Mouse (Mus musculus) liver, embryonic 12.5 days (tissue): ENCODE measurements around the gene Slc4a3. TPM values are rescaled to one million over a fixed set of nuclear protein-coding genes. Genes with fewer than 3 reads are reported as not detected.
A peak's percentile ranks its signal among the peaks of the same experiment; 100 is the strongest.

Source experiments
- ATAC-seq: fragments of 200-750 bp; cut with Nextera tagmentation; 2 replicates; pipeline ENCODE4 v1.8.0; 2017; ENCODE audit warnings: moderate number of reproducible peaks, mild to moderate bottlenecking, moderate library complexity
- H3K27ac ChIP-seq: fragments of 300-500 bp; sonication (generic); 2 replicates; pipeline ENCODE4 v1.5.1; 2016; ENCODE audit warnings: mild to moderate bottlenecking
- H3K27me3 ChIP-seq: fragments of 300-500 bp; sonication (generic); replicated peaks from 2 replicates; pipeline ENCODE4 v1.6.1; 2016; ENCODE audit warnings: mild to moderate bottlenecking, moderate library complexity
- H3K36me3 ChIP-seq: fragments of 300-500 bp; sonication (generic); 2 replicates; pipeline ENCODE4 v1.6.1; 2016; ENCODE audit warnings: mild to moderate bottlenecking, moderate library complexity
- H3K4me1 ChIP-seq: fragments of 300-500 bp; sonication (generic); 2 replicates; pipeline ENCODE4 v1.6.1; 2016
- H3K4me2 ChIP-seq: fragments of 300-500 bp; sonication (generic); 2 replicates; pipeline ENCODE4 v1.6.1; 2016; ENCODE audit warnings: mild to moderate bottlenecking, moderate library complexity
- H3K4me3 ChIP-seq: fragments of 300-500 bp; sonication (generic); 2 replicates; pipeline ENCODE4 v1.5.1; 2016; ENCODE audit warnings: mild to moderate bottlenecking, moderate library complexity
- H3K9ac ChIP-seq: fragments of 300-500 bp; sonication (generic); 2 replicates; pipeline ENCODE4 v1.6.1; 2016; ENCODE audit warnings: mild to moderate bottlenecking, moderate library complexity
- H3K9me3 ChIP-seq: fragments of 300-500 bp; sonication (generic); replicated peaks from 2 replicates; pipeline ENCODE4 v1.6.1; 2016; ENCODE audit warnings: mild to moderate bottlenecking, moderate library complexity
- whole genome bisulfite sequencing: fragments of 180-500 bp; shearing (Covaris S2); methylation state at CpG from one replicate; pipeline ENCODE4 v1.1.7; 2016; ENCODE audit not compliant: insufficient replicate concordance; 5-methylcytosine and 5-hydroxymethylcytosine counted together
- polyA plus RNA-seq: library from polyadenylated mRNA; unstranded; fragments of >200 nt; fragmentation: Nextera tagmentation; extraction: Ambion mirVana; gene quantifications from 2 replicates; pipeline ENCODE4 v1.2.1, GENCODE M21; 2016

Slc4a3 gene
- polyA plus RNA-seq, 1 experiment from 2014 or later = 2.4 TPM

DNA sequence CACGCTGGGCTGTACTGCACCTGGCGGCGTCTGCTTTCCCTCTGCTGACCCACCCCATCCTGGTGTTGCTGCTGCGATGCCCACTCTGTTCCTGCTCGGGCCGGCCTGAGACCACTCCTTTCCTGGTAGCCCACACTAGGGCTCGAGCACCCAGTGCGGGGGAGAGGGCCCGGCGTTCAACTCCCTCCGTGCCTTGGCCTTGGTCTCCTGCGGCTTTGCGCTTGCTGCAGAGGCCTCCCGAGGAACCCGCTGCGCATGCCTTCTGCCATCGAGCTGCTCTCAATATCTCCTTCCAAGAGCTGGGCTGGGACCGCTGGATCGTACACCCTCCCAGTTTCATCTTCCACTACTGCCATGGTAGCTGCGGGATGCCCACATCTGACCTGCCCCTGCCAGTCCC, 36.5 kb upstream of the Slc4a3 start:
- H3K9me3 ChIP-seq = no peaks in the 10 kb centered on the region
- H3K36me3 ChIP-seq = no peaks in the 10 kb centered on the region
- peaks cover 71% of the 10 kb centered on the region for H3K27me3 ChIP-seq
- ATAC-seq = no peak
- H3K4me3 ChIP-seq = no peak overlapping the region
- H3K27ac ChIP-seq = no peak overlapping the region
- WGBS = 40% methylated on average over 20 of the region's 20 CpGs
- no peak overlapping the region for H3K4me2 ChIP-seq
- peaks cover 37% of the 10 kb centered on the region for H3K4me1 ChIP-seq
- no peak overlapping the region for H3K9ac ChIP-seq

DNA sequence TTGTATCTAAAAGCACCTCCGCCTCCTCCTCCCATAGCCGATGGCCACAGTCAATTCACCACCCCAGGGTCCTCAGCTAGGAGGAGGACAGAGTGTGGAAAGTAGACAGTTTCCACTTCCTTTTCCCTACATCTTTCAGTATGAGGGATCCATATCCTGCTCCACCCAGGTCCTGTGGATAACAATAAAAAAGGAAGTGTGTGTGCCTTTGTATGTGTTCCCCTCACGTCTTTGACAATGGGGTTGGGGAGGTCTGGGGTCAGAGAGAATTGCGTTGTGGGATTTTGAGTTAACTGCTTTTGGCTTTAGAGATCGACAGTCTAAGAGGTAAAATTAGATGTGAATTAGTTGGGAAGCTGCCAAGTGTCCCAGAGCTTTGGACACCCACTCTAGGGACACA, 35.9 kb upstream of the Slc4a3 start:
- no peak overlapping the region for H3K4me2 ChIP-seq
- H3K9me3 ChIP-seq = no peaks in the 10 kb centered on the region
- peaks cover 66% of the 10 kb centered on the region for H3K27me3 ChIP-seq
- 41% methylated on average over 5 of the region's 5 CpGs for WGBS
- H3K4me1 ChIP-seq = peaks cover 37% of the 10 kb centered on the region
- no peaks in the 10 kb centered on the region for H3K36me3 ChIP-seq
- no peak overlapping the region for H3K4me3 ChIP-seq
- no peak overlapping the region for H3K9ac ChIP-seq
- ATAC-seq = no peak
- H3K27ac ChIP-seq = no peak overlapping the region

DNA sequence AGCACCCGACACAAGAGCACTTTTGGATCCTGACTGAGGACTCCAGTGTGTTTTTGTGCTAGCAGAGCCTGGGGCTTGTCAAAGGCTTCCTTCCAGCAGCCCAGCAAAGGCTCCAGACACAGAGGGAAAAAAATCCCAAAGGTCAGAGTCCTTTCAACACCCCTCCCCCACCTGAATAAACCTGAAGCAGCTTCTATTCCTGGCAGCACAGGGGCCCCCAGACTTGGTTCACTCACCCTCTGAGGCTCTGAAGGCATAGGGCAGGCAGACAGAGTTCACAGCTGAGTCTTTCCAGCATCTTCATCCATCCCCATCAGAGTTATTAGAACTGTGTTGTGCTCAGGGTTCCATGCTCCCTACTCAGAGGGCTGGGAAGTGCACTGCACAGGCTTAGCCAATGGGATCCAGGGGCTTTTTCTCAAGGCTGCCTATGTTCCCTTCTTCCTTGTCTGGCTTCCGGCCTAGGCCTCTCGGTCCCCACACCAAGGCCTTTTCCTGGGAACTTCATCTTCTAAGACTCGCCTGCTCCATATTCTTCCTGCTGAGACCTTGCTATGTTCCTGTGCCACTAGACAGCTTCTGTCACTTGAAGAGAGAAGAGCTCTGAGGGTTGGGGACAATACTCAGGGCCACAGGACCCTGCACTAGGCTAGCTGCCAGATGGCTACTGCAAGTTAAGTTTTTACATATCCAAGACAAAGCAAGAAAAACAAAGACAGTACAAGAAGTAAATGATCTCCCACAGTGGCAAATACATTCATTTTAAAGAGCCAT, 34.4 kb upstream of the Slc4a3 start:
- WGBS = 43% methylated on average over 4 of the region's 4 CpGs
- peaks cover 35% of the 10 kb centered on the region for H3K4me1 ChIP-seq
- no peak for ATAC-seq

DNA sequence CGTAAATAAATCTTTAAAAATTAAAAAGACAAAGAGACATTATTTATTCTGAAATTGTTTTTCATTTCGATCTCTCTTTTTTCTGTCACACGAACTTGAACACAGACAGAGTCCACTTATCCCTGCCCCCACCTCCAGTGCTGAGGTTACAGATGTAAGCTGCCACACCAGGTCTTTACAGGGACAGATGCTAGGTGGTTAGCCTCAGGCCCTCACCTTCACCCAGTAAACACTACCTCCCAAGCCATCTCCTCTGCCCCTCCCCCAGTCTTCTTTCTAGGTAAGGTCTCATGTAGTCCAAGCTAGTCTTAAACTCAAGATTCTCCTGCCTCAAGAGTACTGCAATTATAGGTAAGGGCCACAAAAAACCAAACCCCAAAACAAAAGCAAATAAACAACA, 33.5 kb upstream of the Slc4a3 start:
- Histone ChIP-seq H3K4me1 (peaks cover 28% of the 10 kb centered on the region), H3K4me3 (no peak overlapping the region), H3K27me3 (peaks cover 42% of the 10 kb centered on the region), H3K9ac (no peak overlapping the region), H3K4me2 (no peak overlapping the region), H3K36me3 (no peaks in the 10 kb centered on the region), H3K27ac (no peak overlapping the region), H3K9me3 (no peaks in the 10 kb centered on the region)
- ATAC-seq = no peak
- 69% methylated on average over 3 of the region's 3 CpGs for WGBS

More for the DNA sequence above, 34.4 kb upstream of the Slc4a3 start:
- H3K4me3 ChIP-seq = no peak overlapping the region
- no peak overlapping the region for H3K9ac ChIP-seq
- H3K9me3 ChIP-seq = no peaks in the 10 kb centered on the region
- H3K4me2 ChIP-seq = no peak overlapping the region
- peak overlapping the region; percentile 60; the same call in 1 of the 2 replicates for H3K27ac ChIP-seq
- H3K27me3 ChIP-seq = peaks cover 51% of the 10 kb centered on the region
- no peaks in the 10 kb centered on the region for H3K36me3 ChIP-seq

DNA sequence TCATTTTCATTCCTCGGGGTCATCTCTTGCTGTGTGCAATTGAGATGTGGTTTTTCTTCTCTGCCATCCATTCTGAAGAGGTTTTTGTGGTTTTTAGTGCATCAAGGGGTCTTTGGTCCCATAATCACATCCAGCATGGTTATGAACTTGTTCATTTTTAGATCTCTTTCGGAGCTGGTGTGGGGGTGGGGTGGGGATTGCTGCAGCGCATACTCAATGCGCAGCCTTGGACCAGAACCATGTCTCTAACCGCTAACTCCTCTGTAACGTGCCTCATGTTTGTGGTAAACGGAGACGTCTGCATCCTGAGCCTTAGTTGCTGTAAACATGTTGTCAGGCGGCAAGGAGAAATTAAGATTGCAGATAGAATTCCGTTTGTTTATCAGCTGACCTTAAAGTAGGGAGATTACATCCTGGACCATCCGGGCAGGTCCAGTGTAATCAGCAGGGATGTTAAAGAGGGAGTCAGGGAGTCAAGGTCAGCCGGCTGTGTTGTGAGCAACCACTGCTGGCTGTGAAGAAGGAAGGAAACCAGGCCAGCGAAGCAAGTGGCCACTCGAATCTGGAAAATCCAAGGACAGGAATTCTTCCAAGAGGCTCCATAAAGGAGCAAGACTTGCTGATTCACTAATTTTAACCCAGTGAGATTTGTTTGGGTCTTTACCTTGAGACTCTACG, 29.2 kb upstream of the Slc4a3 start:
- H3K9ac ChIP-seq = no peak overlapping the region
- peaks cover 16% of the 10 kb centered on the region for H3K4me1 ChIP-seq
- no peaks in the 10 kb centered on the region for H3K36me3 ChIP-seq
- no peak overlapping the region for H3K4me2 ChIP-seq
- ATAC-seq = no peak
- no peak overlapping the region for H3K27ac ChIP-seq
- H3K4me3 ChIP-seq = no peak overlapping the region
- 0 out of 2 replicates have a peak, but pooled peaks cover 2% of the 10 kb centered on the region for H3K27me3 ChIP-seq
- H3K9me3 ChIP-seq = no peaks in the 10 kb centered on the region
- WGBS = 57% methylated on average over 15 of the region's 15 CpGs

DNA sequence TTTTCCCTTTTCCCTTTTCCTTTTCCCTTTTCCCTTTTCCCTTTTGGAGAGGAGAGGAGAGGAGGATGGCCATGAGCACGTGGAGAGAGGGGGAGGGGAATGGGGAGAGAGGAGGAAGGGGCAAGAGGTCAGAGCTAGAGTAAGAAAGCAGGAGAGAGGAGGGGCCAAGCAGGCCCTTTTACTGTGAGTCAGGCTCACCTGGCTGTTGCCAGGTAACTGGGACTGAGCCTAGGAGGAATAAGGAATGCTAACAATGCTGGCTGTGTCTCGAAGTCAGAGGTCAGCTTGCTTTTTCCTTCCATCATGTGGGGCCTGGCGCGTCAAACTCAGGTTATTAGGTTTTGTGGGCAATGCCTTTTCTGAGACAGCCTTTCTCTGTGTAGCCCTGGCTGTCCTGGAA, 28.1 kb upstream of the Slc4a3 start:
- Histone ChIP-seq H3K4me3 (no peak overlapping the region), H3K9ac (no peak overlapping the region), H3K4me1 (peaks cover 23% of the 10 kb centered on the region), H3K9me3 (no peaks in the 10 kb centered on the region), H3K27me3 (no peaks in the 10 kb centered on the region), H3K4me2 (no peak overlapping the region), H3K36me3 (no peaks in the 10 kb centered on the region), H3K27ac (no peak overlapping the region)
- 48% methylated on average over 4 of the region's 4 CpGs for WGBS
- no peak for ATAC-seq

DNA sequence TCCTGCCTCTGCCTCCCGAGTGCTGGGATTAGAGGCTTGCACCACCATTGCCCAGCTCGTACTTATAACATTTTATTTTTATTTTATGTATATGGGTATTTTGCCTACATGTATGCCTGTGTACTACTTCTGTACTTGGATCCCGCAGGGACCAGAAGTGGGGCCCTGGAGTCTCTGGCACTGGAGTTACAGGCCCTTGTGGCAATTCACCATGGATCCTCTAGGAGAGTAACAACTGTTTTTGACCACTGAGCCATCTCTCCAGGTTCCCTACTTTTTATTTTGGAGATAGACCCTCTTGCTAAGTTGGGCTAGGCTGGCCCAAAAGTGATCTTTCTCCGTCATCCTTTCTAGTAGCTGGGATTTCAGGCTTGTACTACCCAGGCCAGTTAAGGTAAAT, 27.6 kb upstream of the Slc4a3 start:
- peaks cover 23% of the 10 kb centered on the region for H3K4me1 ChIP-seq
- H3K27me3 ChIP-seq = no peaks in the 10 kb centered on the region
- 73% methylated on average over 4 of the region's 4 CpGs for WGBS
- H3K9me3 ChIP-seq = no peaks in the 10 kb centered on the region
- no peak for ATAC-seq
- H3K4me2 ChIP-seq = no peak overlapping the region
- H3K4me3 ChIP-seq = no peak overlapping the region
- no peak overlapping the region for H3K27ac ChIP-seq
- no peak overlapping the region for H3K9ac ChIP-seq
- no peaks in the 10 kb centered on the region for H3K36me3 ChIP-seq

DNA sequence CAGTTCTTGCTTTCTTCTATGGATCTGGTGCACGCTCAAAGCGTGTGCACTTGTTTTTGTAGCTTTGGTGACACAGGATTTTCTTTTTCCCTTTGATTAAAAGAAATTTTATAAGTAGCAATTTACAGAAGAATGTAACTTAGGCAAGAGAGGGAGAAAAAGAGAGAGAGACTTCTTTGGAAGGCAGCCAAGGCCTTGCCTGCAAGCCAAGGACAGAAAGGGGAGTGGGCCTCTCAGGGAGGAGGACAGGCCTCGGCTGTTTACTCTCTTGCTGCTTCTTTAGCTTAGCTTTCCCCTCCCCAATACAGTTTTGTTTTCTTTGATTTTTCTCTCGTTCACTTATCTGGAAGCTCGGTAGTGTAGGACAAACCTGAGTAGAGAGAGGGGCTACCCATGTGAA, 26.5 kb upstream of the Slc4a3 start:
- H3K36me3 ChIP-seq = no peaks in the 10 kb centered on the region
- ATAC-seq = no peak
- no peak overlapping the region for H3K4me3 ChIP-seq
- H3K9me3 ChIP-seq = no peaks in the 10 kb centered on the region
- H3K9ac ChIP-seq = no peak overlapping the region
- no peaks in the 10 kb centered on the region for H3K27me3 ChIP-seq
- H3K4me2 ChIP-seq = no peak overlapping the region
- peaks cover 23% of the 10 kb centered on the region for H3K4me1 ChIP-seq
- H3K27ac ChIP-seq = no peak overlapping the region
- 59% methylated on average over 5 of the region's 5 CpGs for WGBS

DNA sequence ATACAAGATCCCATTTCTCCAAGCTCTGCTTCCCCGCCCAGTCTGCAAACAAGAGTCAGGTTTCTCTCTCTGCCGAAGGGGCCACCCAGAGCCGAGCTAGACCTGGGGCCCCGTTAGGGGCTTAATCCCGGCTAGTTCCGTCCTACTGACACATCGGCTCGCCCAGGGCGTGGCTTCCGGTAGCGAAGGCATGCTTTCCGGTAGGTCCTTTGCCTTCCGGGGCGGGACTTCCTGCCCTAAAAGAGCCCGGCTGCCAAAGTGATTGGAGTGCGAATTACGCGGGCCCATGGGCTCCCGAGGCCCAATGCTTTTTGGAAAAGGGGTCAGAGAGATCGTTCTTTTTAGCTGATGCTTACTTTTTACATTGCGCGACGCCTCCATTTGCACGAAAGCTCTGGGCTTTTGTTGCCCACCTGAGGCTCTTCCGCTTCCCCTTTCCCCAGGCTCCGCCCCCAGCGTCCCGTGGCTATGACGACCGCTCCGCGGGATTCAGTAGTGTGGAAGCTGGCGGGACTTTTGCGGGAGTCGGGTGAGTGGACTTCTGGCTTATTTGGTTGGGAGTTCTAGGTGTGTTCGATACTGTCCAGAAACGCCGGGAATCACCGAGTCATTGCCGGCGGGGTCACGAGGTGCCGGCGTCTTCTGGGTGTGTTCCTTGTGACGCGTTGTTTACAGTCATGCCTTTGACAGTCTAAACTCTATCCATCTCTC, 24.6 kb upstream of the Slc4a3 start, which contains the start of gene Stk11ip:
Gene Stk11ip (plus strand): TSS at position 209 of the 711 bp plus-strand sequence.
- H3K4me2 ChIP-seq = peak within 1 kb of the TSS; percentile 75
- under 1% methylated on average over 46 of the region's 46 CpGs for WGBS
- peak within 1 kb of the TSS; percentile 64 for H3K9ac ChIP-seq
- H3K27ac ChIP-seq = peak within 1 kb of the TSS; percentile 87
- H3K9me3 ChIP-seq = no peaks in the 10 kb centered on the region
- H3K4me3 ChIP-seq = peak within 1 kb of the TSS; percentile 73
- no peaks in the 10 kb centered on the region for H3K27me3 ChIP-seq
- H3K4me1 ChIP-seq = peaks cover 20% of the 10 kb centered on the region
- ATAC-seq = peak; percentile 98
- H3K36me3 ChIP-seq = peaks cover 13% of the 10 kb centered on the region

DNA sequence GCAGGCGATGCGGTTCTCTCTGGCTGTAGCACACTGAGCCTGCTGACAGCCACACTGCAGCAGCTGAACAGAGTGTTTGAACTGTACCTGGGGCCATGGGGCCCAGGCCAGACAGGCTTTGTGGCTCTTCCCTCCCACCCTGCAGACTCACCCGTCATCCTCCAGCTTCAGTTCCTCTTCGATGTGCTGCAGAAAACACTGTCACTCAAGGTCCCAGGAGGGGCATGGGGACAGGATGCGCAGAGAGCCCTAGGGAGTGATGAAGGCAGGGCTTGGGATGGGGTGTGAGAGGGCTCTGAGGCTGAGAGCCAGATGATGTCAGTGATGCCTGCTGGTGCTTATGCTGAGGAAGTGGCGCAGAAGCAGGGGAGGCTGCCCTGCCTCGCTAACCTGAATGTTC, 21.4 kb upstream of the Slc4a3 start:
- H3K4me3 ChIP-seq = no peak overlapping the region
- H3K36me3 ChIP-seq = peaks cover 33% of the 10 kb centered on the region
- H3K4me1 ChIP-seq = peaks cover 20% of the 10 kb centered on the region
- WGBS = 68% methylated on average over 7 of the region's 7 CpGs
- no peaks in the 10 kb centered on the region for H3K9me3 ChIP-seq
- H3K27me3 ChIP-seq = no peaks in the 10 kb centered on the region
- H3K4me2 ChIP-seq = no peak overlapping the region
- no peak for ATAC-seq
- H3K27ac ChIP-seq = no peak overlapping the region
- no peak overlapping the region for H3K9ac ChIP-seq

DNA sequence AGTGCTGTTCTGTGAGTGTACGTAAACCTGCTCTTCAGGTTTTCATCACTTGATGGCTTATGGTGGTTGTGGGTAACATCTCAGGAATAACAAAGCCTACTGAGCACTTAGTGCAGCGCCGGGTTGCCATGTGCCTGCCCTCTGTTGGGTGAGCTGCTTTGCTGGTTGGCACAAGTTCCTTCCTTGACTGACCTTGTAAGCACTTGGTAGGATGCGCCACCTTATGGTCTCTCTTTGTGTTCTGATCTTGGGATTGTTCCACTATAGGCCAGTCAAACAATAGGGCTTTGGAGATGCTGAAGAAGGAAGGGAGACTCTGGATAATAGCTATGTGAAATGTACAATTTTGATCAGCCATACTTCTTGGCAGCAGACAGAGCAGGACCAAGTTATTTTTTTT, 15.5 kb upstream of the Slc4a3 start:
- H3K9me3 ChIP-seq = no peaks in the 10 kb centered on the region
- H3K4me3 ChIP-seq = no peak overlapping the region
- no peaks in the 10 kb centered on the region for H3K27me3 ChIP-seq
- no peak overlapping the region for H3K9ac ChIP-seq
- no peak overlapping the region for H3K4me2 ChIP-seq
- ATAC-seq = no peak
- WGBS = 76% methylated on average over 4 of the region's 4 CpGs
- peaks cover 60% of the 10 kb centered on the region for H3K36me3 ChIP-seq
- H3K4me1 ChIP-seq = no peaks in the 10 kb centered on the region
- no peak overlapping the region for H3K27ac ChIP-seq
